ENCODE assay signal across 8 mouse cellular contexts in genomic region chr14:100213066-100213465, GRCm38 (mm10).
DNase-seq lines count a peak whose midpoint lies in the region; ATAC-seq and TF ChIP-seq lines count a peak whose summit lies in the region.

No protein-coding gene starts in this region.

- no peaks in the 10 kb centered on the region for H3K27me3 ChIP-seq in spleen, adult 2 months (ENCODE audit: control insufficient read depth, insufficient read depth, low read length)
- H3K27me3 ChIP-seq in limb, embryonic 10.5 days (ENCODE audit: low read depth, poor library complexity, severe bottlenecking) = no peaks in the 10 kb centered on the region
- no peaks in the 10 kb centered on the region for H3K27me3 ChIP-seq in forebrain, embryonic 15.5 days

- peak; percentile 11 to 29 for DNase-seq in spleen, adult 2 months (ENCODE audit: low read depth in 1 of 2, low spot score in 2 of 2)
- no peak for DNase-seq in spleen, postnatal 14 days (ENCODE audit: low spot score in 2 of 2)
- DNase-seq in frontal cortex, postnatal 14 days (ENCODE audit: low spot score in 2 of 2) = peak; percentile 23 to 54
- DNase-seq in layer of hippocampus, adult 8-10 months (ENCODE audit: low spot score in 2 of 2) = peak; percentile 23 to 34
- DNase-seq in right cerebral cortex, postnatal 25 days = peak; percentile 64
- DNase-seq in cerebellum, postnatal 14 days = no peak
- DNase-seq in limb, embryonic 10.5 days (ENCODE audit: low spot score) = no peak

- H3K27ac ChIP-seq in spleen, adult 2 months (ENCODE audit: insufficient read depth, low read length) = peak overlapping the region; percentile 10; the same call in 1 of the 2 replicates
- H3K27ac ChIP-seq in limb, embryonic 10.5 days = no peak overlapping the region
- no peak overlapping the region for H3K27ac ChIP-seq in forebrain, embryonic 15.5 days (replicated peaks)

- no peaks in the 10 kb centered on the region for H3K9me3 ChIP-seq in limb, embryonic 10.5 days (replicated peaks)
- no peaks in the 10 kb centered on the region for H3K9me3 ChIP-seq in forebrain, embryonic 15.5 days

- no peak for TF ChIP-seq POLR2A in spleen, adult 2 months (IDR thresholded peaks at IDR 0.05; ENCODE audit: low read depth, low read length)

- no peak overlapping the region for H3K4me2 ChIP-seq in forebrain, embryonic 15.5 days (replicated peaks)

- 57% methylated on average over 7 of the region's 7 CpGs for WGBS in spleen, adult 2 months
- 79% methylated on average over 7 of the region's 7 CpGs for WGBS in limb, embryonic 10.5 days
- 80% methylated on average over 7 of the region's 7 CpGs for whole genome bisulfite sequencing in forebrain, embryonic 15.5 days

- H3K4me1 ChIP-seq in spleen, adult 2 months (ENCODE audit: control insufficient read depth, insufficient read depth, insufficient read length) = peaks cover 12% of the 10 kb centered on the region; the same call in 1 of the 2 replicates
- H3K4me1 ChIP-seq in limb, embryonic 10.5 days = peaks cover 16% of the 10 kb centered on the region
- peaks cover 15% of the 10 kb centered on the region for H3K4me1 ChIP-seq in forebrain, embryonic 15.5 days

- H3K9ac ChIP-seq in forebrain, embryonic 15.5 days (replicated peaks) = no peak overlapping the region

- ATAC-seq in forebrain, embryonic 15.5 days (replicated peaks) = no peak

- no peaks in the 10 kb centered on the region for H3K36me3 ChIP-seq in spleen, adult 2 months (ENCODE audit: control insufficient read depth, insufficient read depth, low read length)
- peaks cover 17% of the 10 kb centered on the region for H3K36me3 ChIP-seq in limb, embryonic 10.5 days
- no peaks in the 10 kb centered on the region for H3K36me3 ChIP-seq in forebrain, embryonic 15.5 days

- H3K4me3 ChIP-seq in spleen, adult 2 months (ENCODE audit: extremely low read depth, insufficient read depth, insufficient read length) = no peak overlapping the region
- no peak overlapping the region for H3K4me3 ChIP-seq in limb, embryonic 10.5 days
- no peak overlapping the region for H3K4me3 ChIP-seq in forebrain, embryonic 15.5 days

- no peak for TF ChIP-seq CTCF in spleen, adult 2 months (IDR thresholded peaks at IDR 0.05; ENCODE audit: extremely low read depth, insufficient read depth, insufficient read length, insufficient replicate concordance)

Comparison
In these comparisons a context has a peak if more than half of its experiments do, and no peak if none do; other contexts are left out.
1. DNase-seq: peak in spleen, adult 2 months (2 of 2), frontal cortex, postnatal 14 days (2 of 2), layer of hippocampus, adult 8-10 months (2 of 2) and right cerebral cortex, postnatal 25 days (single experiment); none in spleen, postnatal 14 days (0 of 2), cerebellum, postnatal 14 days (0 of 2) and limb, embryonic 10.5 days (single experiment).